Mouse (Mus musculus) CH12.LX (cell line): ENCODE data around the gene Gabrb3. TPM values are rescaled to one million over a fixed set of nuclear protein-coding genes. Genes with fewer than 3 reads are reported as not detected.

Experiments
- DNase-seq: peaks from one replicate; pipeline ENCODE4 v3.0.0-alpha.2; 2013; ENCODE audit errors: extremely low read depth
- H3K27ac ChIP-seq: 2 replicates; pipeline ENCODE4 v1.5.1; 2012; ENCODE audit warnings: low read depth, mild to moderate bottlenecking, control low read depth, moderate library complexity; ENCODE audit not compliant: insufficient read depth
- H3K27me3 ChIP-seq: replicated peaks from 2 replicates; pipeline ENCODE3; 2012; ENCODE audit warnings: inconsistent platforms
- H3K36me3 ChIP-seq, 2 experiments: replicated peaks in 1 of 2; 2 replicates each; pipeline versions ENCODE3 to v1.6.1; 2012; ENCODE audit warnings: inconsistent platforms in 1 of 2, low read length in 1 of 2, mild to moderate bottlenecking in 1 of 2, mixed read lengths in 1 of 2, moderate library complexity in 1 of 2; ENCODE audit not compliant: control insufficient read depth in 1 of 2, insufficient read depth in 1 of 2
- H3K4me1 ChIP-seq, 2 experiments: 2 replicates each; pipeline ENCODE4 v1.6.1; 2012; ENCODE audit warnings: inconsistent platforms in 1 of 2, moderate library complexity in 1 of 2; ENCODE audit not compliant: insufficient read depth in 2 of 2, control insufficient read depth in 1 of 2
- H3K4me2 ChIP-seq: 2 replicates; pipeline ENCODE4 v1.6.1; 2012; ENCODE audit warnings: low read depth, mild to moderate bottlenecking, control low read depth; ENCODE audit not compliant: poor library complexity, insufficient read depth, severe bottlenecking
- H3K4me3 ChIP-seq, 3 experiments: fragments of 150-350 bp in 1 of 3; sonication (generic) in 1 of 3; replicated peaks in 1 of 3; 2 replicates each; pipeline versions ENCODE3 to v1.5.1; 2011 to 2012; ENCODE audit warnings: low read depth in 2 of 3, low read length in 2 of 3, mild to moderate bottlenecking in 2 of 3, moderate library complexity in 2 of 3, control low read depth in 1 of 3, improper control_type of control experiment in 1 of 3, inconsistent platforms in 1 of 3, mixed read lengths in 1 of 3; ENCODE audit not compliant: poor library complexity in 1 of 3
- H3K79me2 ChIP-seq: replicated peaks from 2 replicates; pipeline ENCODE4 v1.6.1; 2012; ENCODE audit warnings: mild to moderate bottlenecking, moderate library complexity; ENCODE audit not compliant: control insufficient read depth, poor library complexity, insufficient read depth, severe bottlenecking; ENCODE audit errors: extremely low read depth
- H3K9ac ChIP-seq: 2 replicates; pipeline ENCODE4 v1.6.1; 2012; ENCODE audit warnings: low read depth, mild to moderate bottlenecking, control low read depth, moderate library complexity; ENCODE audit not compliant: insufficient read depth
- H3K9me3 ChIP-seq: replicated peaks from 2 replicates; pipeline ENCODE3; 2012; ENCODE audit warnings: low read length, inconsistent platforms, mixed read lengths
- CHD1 ChIP-seq: IDR thresholded peaks from 2 replicates; pipeline ENCODE4 v1.6.1; 2012; ENCODE audit warnings: low read depth, low read length, improper control_type of control experiment, inconsistent platforms
- CHD2 ChIP-seq: IDR thresholded peaks from 2 replicates; pipeline ENCODE4 v1.6.1; 2011; ENCODE audit warnings: low read length, improper control_type of control experiment
- CTCF ChIP-seq, 2 experiments: IDR thresholded peaks in 1 of 2; conservative IDR thresholded peaks in 1 of 2; 2 replicates each; pipeline ENCODE4 v1.5.1; 2011 to 2012; ENCODE audit warnings: low read depth in 2 of 2, low read length in 2 of 2, improper control_type of control experiment in 1 of 2, inconsistent platforms in 1 of 2, mild to moderate bottlenecking in 1 of 2, moderate library complexity in 1 of 2
- ELF1 ChIP-seq: IDR thresholded peaks from 2 replicates; pipeline ENCODE4 v1.6.1; 2014; ENCODE audit warnings: low read depth, mild to moderate bottlenecking, inconsistent platforms, low read length, improper control_type of control experiment
- ETS1 ChIP-seq: conservative IDR thresholded peaks from 2 replicates; pipeline ENCODE4 v1.6.1; 2012; ENCODE audit warnings: low read depth, mild to moderate bottlenecking, inconsistent platforms, low read length, improper control_type of control experiment, moderate library complexity
- GABPA ChIP-seq: IDR thresholded peaks from 2 replicates; pipeline ENCODE4 v1.6.1; 2012; ENCODE audit warnings: low read depth, low read length, improper control_type of control experiment, inconsistent platforms; ENCODE audit not compliant: insufficient replicate concordance
- HCFC1 ChIP-seq: IDR thresholded peaks from 2 replicates; pipeline ENCODE4 v1.6.1; 2012; ENCODE audit warnings: low read depth, mild to moderate bottlenecking, inconsistent platforms, low read length, improper control_type of control experiment
- JUN ChIP-seq: IDR thresholded peaks from 2 replicates; pipeline ENCODE4 v1.6.1; 2011; ENCODE audit warnings: low read depth, mild to moderate bottlenecking, low read length, improper control_type of control experiment, moderate library complexity; ENCODE audit not compliant: insufficient read depth
- JUND ChIP-seq: conservative IDR thresholded peaks from 2 replicates; pipeline ENCODE4 v1.6.1; 2011; ENCODE audit warnings: low read depth, low read length, improper control_type of control experiment
- MAFK ChIP-seq: IDR thresholded peaks from 2 replicates; pipeline ENCODE4 v1.6.1; 2011; ENCODE audit warnings: low read length, improper control_type of control experiment; ENCODE audit not compliant: insufficient replicate concordance
- MAX ChIP-seq: IDR thresholded peaks from 2 replicates; pipeline ENCODE4 v1.6.1; 2011; ENCODE audit warnings: low read length, improper control_type of control experiment
- MEF2A ChIP-seq: IDR thresholded peaks from 2 replicates; pipeline ENCODE4 v1.6.1; 2014; ENCODE audit warnings: low read depth, mild to moderate bottlenecking, inconsistent platforms, low read length, improper control_type of control experiment, borderline replicate concordance
- MXI1 ChIP-seq: IDR thresholded peaks from 2 replicates; pipeline ENCODE4 v1.6.1; 2011; ENCODE audit warnings: mild to moderate bottlenecking, low read depth, low read length, improper control_type of control experiment
- MYC ChIP-seq: IDR thresholded peaks from 2 replicates; pipeline ENCODE4 v1.6.1; 2011; ENCODE audit warnings: low read depth, mild to moderate bottlenecking, improper control_type of control experiment, low read length
- NELFE ChIP-seq: IDR thresholded peaks from 2 replicates; pipeline ENCODE4 v1.6.1; 2011; ENCODE audit warnings: low read depth, low read length, improper control_type of control experiment
- NRF1 ChIP-seq: IDR thresholded peaks from 2 replicates; pipeline ENCODE4 v1.6.1; 2014; ENCODE audit warnings: low read depth, mild to moderate bottlenecking, inconsistent platforms, low read length, improper control_type of control experiment, moderate library complexity
- PAX5 ChIP-seq: IDR thresholded peaks from 2 replicates; pipeline ENCODE4 v1.6.1; 2012; ENCODE audit warnings: low read length, inconsistent platforms, mixed read lengths
- POLR2A ChIP-seq: IDR thresholded peaks from 2 replicates; pipeline ENCODE4 v1.6.1; 2011; ENCODE audit warnings: low read depth, mild to moderate bottlenecking, improper control_type of control experiment, low read length
- POLR2AphosphoS2 ChIP-seq: IDR thresholded peaks from 2 replicates; pipeline ENCODE4 v1.6.1; 2011; ENCODE audit warnings: low read depth, low read length, improper control_type of control experiment
- RAD21 ChIP-seq: IDR thresholded peaks from 2 replicates; pipeline ENCODE4 v1.6.1; 2011; ENCODE audit warnings: low read depth, mild to moderate bottlenecking, low read length, improper control_type of control experiment, moderate library complexity
- SIN3A ChIP-seq: IDR thresholded peaks from 2 replicates; pipeline ENCODE4 v1.6.1; 2012; ENCODE audit warnings: low read length, improper control_type of control experiment, inconsistent platforms
- TBP ChIP-seq: conservative IDR thresholded peaks from 2 replicates; pipeline ENCODE4 v1.6.1; 2011; ENCODE audit warnings: low read depth, low read length, improper control_type of control experiment
- TCF12 ChIP-seq: IDR thresholded peaks from 2 replicates; pipeline ENCODE4 v1.6.1; 2014; ENCODE audit warnings: low read depth, mild to moderate bottlenecking, inconsistent platforms, low read length, improper control_type of control experiment
- UBTF ChIP-seq: IDR thresholded peaks from 2 replicates; pipeline ENCODE4 v1.6.1; 2012; ENCODE audit warnings: low read depth, mild to moderate bottlenecking, inconsistent platforms, low read length, improper control_type of control experiment, moderate library complexity
- USF2 ChIP-seq: conservative IDR thresholded peaks from 2 replicates; pipeline ENCODE4 v1.6.1; 2011; ENCODE audit warnings: low read depth, low read length, improper control_type of control experiment
- ZNF384 ChIP-seq: IDR thresholded peaks from 2 replicates; pipeline ENCODE4 v1.6.1; 2012; ENCODE audit warnings: low read depth, low read length, improper control_type of control experiment, inconsistent platforms
- dilution Hi-C: fragments of 300-500 bp; cut with MboI; formaldehyde crosslinking; loops from 2 replicates; pipeline ENCODE4 v1.14.3; 2020; ENCODE audit warnings: low sequenced_read_pairs; ENCODE audit not compliant: extremely low pct_unique_long_range_greater_than_20kb, extremely low pct_ligation_motif_present
- in situ Hi-C: fragments of 300-500 bp; cut with MboI; formaldehyde crosslinking; loops from 3 replicates; pipeline ENCODE4 v1.14.3; 2019; ENCODE audit warnings: low sequenced_read_pairs, low pct_ligation_motif_present, low pct_unique_long_range_greater_than_20kb, mixed read lengths
- polyA plus RNA-seq: library from polyadenylated mRNA; unstranded; fragments of >175 nt; gene quantifications from 2 replicates; pipeline ENCODE4 v1.2.1, GENCODE M21; 2012; ENCODE audit warnings: low read depth; ENCODE audit not compliant: insufficient read length
- total RNA-seq, 2 experiments: library from RNA; depleted of rRNA; stranded (reverse); fragments of 300-350 nt in 1 of 2; fragments of >200 nt in 1 of 2; gene quantifications; 2 replicates each; pipeline ENCODE4 v1.2.3; 2012 to 2014

Gabrb3 gene
- total and polyA plus RNA-seq, 3 experiments = not detected

- H3K79me2 ChIP-seq = no peaks in the 10 kb centered on the region
- H3K4me1 ChIP-seq = no peaks in the 10 kb centered on the region
- no peak overlapping the region for H3K27ac ChIP-seq
- in situ Hi-C loops (no loop called here), dilution Hi-C loops (no loop called here)
- TF ChIP-seq NELFE (no peak), ELF1 (no peak), RAD21 (no peak), UBTF (no peak), MEF2A (no peak), GABPA (no peak), ZNF384 (no peak), USF2 (no peak), ETS1 (no peak), MYC (no peak), TBP (no peak), MAX (no peak), JUND (no peak), PAX5 (no peak), MXI1 (no peak), CTCF (conservative IDR thresholded peaks at IDR 0.05 in 1 of 2, IDR thresholded peaks at IDR 0.05 in 1 of 2; ENCODE audit: low read depth in 2 of 2, low read length in 2 of 2) (no peak), HCFC1 (no peak), TCF12 (no peak), CHD2 (no peak), POLR2AphosphoS2 (no peak)
- no peak overlapping the region for H3K4me2 ChIP-seq
- H3K9me3 ChIP-seq = peaks cover 54% of the 10 kb centered on the region
- no peak overlapping the region for H3K9ac ChIP-seq
- DNase-seq = no peak
- no peak overlapping the region for H3K4me3 ChIP-seq
- no peaks in the 10 kb centered on the region for H3K36me3 ChIP-seq
- no peaks in the 10 kb centered on the region for H3K27me3 ChIP-seq
These were observed 67.4 kb downstream of the Gabrb3 start for GRCm38 (mm10) chr7:57486907-57487306.

DNA sequence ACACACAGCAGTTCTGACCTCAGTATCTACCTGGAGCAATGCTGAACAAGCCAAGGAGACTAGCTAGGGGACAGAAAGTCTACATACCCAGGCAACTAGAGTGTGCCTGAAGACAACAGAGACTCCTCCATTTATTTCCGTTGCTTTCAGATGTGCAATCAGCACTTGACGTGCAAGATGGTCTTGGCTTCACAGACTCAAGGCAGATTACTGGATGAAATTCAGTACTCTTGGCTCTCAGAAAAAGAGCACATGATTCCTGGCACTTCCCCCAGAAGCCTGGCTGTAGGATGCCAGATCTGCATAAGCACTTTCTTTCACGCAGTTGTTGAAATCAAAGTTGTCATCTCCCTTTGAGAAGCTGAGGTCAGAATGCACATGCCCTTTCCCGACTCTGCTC is 72.3 kb downstream of the Gabrb3 start:
- H3K9ac ChIP-seq = no peak overlapping the region
- no peak for TF ChIP-seq POLR2A
- no peak for TF ChIP-seq MEF2A
- TF ChIP-seq NRF1 = no peak
- no peak for TF ChIP-seq CHD1
- no peak for TF ChIP-seq CHD2
- no peak for TF ChIP-seq JUN
- no peak for TF ChIP-seq MXI1
- TF ChIP-seq ETS1 = no peak
- no peak for TF ChIP-seq MAFK
- no peak for TF ChIP-seq SIN3A
- no peak for TF ChIP-seq GABPA
- TF ChIP-seq TBP = no peak
- H3K4me2 ChIP-seq = no peak overlapping the region
- dilution Hi-C loops = no loop called here
- in situ Hi-C loops = no loop called here
- peaks cover 51% of the 10 kb centered on the region for H3K9me3 ChIP-seq
- no peaks in the 10 kb centered on the region for H3K79me2 ChIP-seq
- H3K4me1 ChIP-seq = no peaks in the 10 kb centered on the region
- no peak overlapping the region for H3K4me3 ChIP-seq
- no peak for DNase-seq
- no peaks in the 10 kb centered on the region for H3K36me3 ChIP-seq
- H3K27me3 ChIP-seq = no peaks in the 10 kb centered on the region
- no peak overlapping the region for H3K27ac ChIP-seq
